Mouse (Mus musculus) cerebellum, adult 2 months (tissue): Measurements from ENCODE around the gene Slc25a25.

ENCODE experiments used
- CTCF ChIP-seq: fragments of 200-500 bp; IDR thresholded peaks from 2 replicates; pipeline ENCODE4 v1.5.1; 2011; ENCODE audit warnings: low read depth, mild to moderate bottlenecking, control low read depth, low read length, moderate library complexity, borderline replicate concordance; ENCODE audit not compliant: insufficient read depth
- POLR2A ChIP-seq: fragments of 200-500 bp; IDR thresholded peaks from 2 replicates; pipeline ENCODE4 v1.6.1; 2011; ENCODE audit warnings: low read length, control low read depth, borderline replicate concordance; ENCODE audit not compliant: insufficient read depth

- TF ChIP-seq CTCF (no peak; the same call in 1 of the 2 replicates), POLR2A (no peak)
These were observed 20.4 kb upstream of the Slc25a25 start for GRCm38 (mm10) chr2:32471681-32472061.
